Mouse (Mus musculus): ENCODE measurements around the gene Zfp62. TPM values are rescaled to one million over a fixed set of nuclear protein-coding genes. Genes with fewer than 3 reads are reported as not detected.

Zfp62 gene
- total and polyA plus RNA-seq, 2 experiments from 2014 or later = 7.4 to 20.4 TPM

DNA sequence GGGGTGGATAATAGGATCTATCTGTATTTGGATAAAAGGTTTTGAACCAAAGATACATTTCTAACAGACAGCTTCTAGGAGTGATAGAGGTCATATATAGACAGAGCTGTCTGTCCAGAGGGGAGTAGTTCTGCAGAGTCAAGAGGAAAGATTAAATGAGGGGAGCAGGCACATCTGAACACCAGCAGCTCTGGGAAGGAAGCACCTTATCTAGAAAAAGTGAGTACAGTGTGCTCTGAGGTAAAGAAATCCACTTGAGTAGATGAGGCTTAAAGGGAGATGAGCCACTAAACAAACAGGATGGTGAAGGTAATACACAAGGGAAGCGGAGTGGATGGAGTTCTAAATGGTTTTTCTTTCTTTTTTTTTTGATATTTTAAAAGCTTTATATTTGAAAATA lies 4.4 kb downstream of the Zfp62 start:
- 83% methylated on average over 1 of the region's 1 CpGs for WGBS
- Histone ChIP-seq H3K4me1 (ENCODE audit: control insufficient read depth, insufficient read depth) (peaks cover 14% of the 10 kb centered on the region), H3K27me3 (ENCODE audit: control insufficient read depth, insufficient read depth, low read length) (no peaks in the 10 kb centered on the region), H3K4me3 (ENCODE audit: low read depth, low read length) (no peak overlapping the region), H3K27ac (ENCODE audit: low read depth) (no peak overlapping the region), H3K9me3 (replicated peaks; ENCODE audit: control insufficient read depth, low read length) (no peaks in the 10 kb centered on the region), H3K36me3 (replicated peaks; ENCODE audit: control insufficient read depth, insufficient read depth, low read length) (peaks cover 9% of the 10 kb centered on the region; the same call in 1 of the 2 replicates), H3K9ac (replicated peaks; ENCODE audit: low read depth, low read length) (no peak overlapping the region), H3K4me2 (ENCODE audit: low read depth, low read length) (no peak overlapping the region)
- no peak for DNase-seq (ENCODE audit: low spot score)
- no peak for TF ChIP-seq CTCF (IDR thresholded peaks at IDR 0.05; ENCODE audit: low read depth)
- TF ChIP-seq EP300 (IDR thresholded peaks at IDR 0.05; ENCODE audit: low read depth) = no peak
- ATAC-seq (ENCODE audit: insufficient read depth, low read depth) = no peak

DNA sequence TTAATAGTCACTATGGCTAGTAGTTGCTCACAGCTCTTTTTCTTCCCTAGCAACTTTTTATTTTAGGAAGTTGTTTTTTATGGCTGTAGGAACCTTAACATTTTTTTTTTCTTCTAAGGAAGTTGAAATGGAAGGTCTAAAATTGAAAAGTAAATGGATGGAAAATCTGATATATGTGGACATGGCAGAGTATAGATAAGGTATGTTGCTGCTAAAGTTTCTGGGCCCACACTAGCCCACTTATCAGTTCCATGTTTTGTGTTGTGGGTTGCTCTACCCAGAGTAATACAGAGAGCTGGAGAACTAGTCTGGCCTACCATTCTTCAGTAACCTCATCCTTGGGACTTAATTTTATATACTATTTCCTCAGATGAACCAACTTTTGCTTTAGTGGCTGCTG lies 9.5 kb downstream of the Zfp62 start:
- TF ChIP-seq EP300 (IDR thresholded peaks at IDR 0.05; ENCODE audit: low read depth) = no peak
- TF ChIP-seq CTCF (IDR thresholded peaks at IDR 0.05; ENCODE audit: low read depth) = no peak
- Histone ChIP-seq H3K27me3 (ENCODE audit: control insufficient read depth, insufficient read depth, low read length) (no peaks in the 10 kb centered on the region), H3K4me1 (ENCODE audit: control insufficient read depth, insufficient read depth) (peaks cover 1% of the 10 kb centered on the region; the same call in 1 of the 2 replicates), H3K9ac (replicated peaks; ENCODE audit: low read depth, low read length) (no peak overlapping the region), H3K9me3 (replicated peaks; ENCODE audit: control insufficient read depth, low read length) (no peaks in the 10 kb centered on the region), H3K27ac (ENCODE audit: low read depth) (no peak overlapping the region), H3K4me3 (ENCODE audit: low read depth, low read length) (no peak overlapping the region), H3K36me3 (replicated peaks; ENCODE audit: control insufficient read depth, insufficient read depth, low read length) (peaks cover 39% of the 10 kb centered on the region), H3K4me2 (ENCODE audit: low read depth, low read length) (no peak overlapping the region)
- no peak for DNase-seq (ENCODE audit: low spot score)
- ATAC-seq (ENCODE audit: insufficient read depth, low read depth) = no peak

DNA sequence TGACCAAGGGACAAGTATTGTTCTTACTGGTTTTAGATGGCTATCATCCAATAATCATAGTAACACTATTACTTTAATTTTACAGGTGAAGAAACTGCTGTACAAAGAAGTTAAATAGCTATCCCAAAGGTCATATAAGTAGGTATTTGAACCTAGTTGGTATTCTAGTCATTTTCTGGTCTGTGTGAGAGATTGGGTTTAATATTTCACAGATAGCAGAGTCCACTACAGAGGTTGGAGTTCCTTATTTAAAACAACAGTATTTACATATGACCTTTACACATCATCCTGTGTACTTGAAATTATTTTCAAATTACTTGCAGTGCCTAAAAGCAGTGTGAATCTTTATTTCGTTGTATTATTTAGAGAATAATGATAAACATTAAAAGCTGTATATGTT lies 10.4 kb downstream of the Zfp62 start:
- no peak overlapping the region for H3K27ac ChIP-seq (ENCODE audit: low read depth)
- H3K27me3 ChIP-seq (ENCODE audit: control insufficient read depth, insufficient read depth, low read length) = no peaks in the 10 kb centered on the region
- TF ChIP-seq CTCF (IDR thresholded peaks at IDR 0.05; ENCODE audit: low read depth) (no peak), EP300 (IDR thresholded peaks at IDR 0.05; ENCODE audit: low read depth) (no peak)
- no peaks in the 10 kb centered on the region for H3K4me1 ChIP-seq (ENCODE audit: control insufficient read depth, insufficient read depth)
- no peak overlapping the region for H3K4me3 ChIP-seq (ENCODE audit: low read depth, low read length)
- H3K4me2 ChIP-seq (ENCODE audit: low read depth, low read length) = no peak overlapping the region
- WGBS = 84% methylated on average over 1 of the region's 1 CpGs
- H3K9me3 ChIP-seq (replicated peaks; ENCODE audit: control insufficient read depth, low read length) = no peaks in the 10 kb centered on the region
- H3K36me3 ChIP-seq (replicated peaks; ENCODE audit: control insufficient read depth, insufficient read depth, low read length) = peaks cover 39% of the 10 kb centered on the region
- H3K9ac ChIP-seq (replicated peaks; ENCODE audit: low read depth, low read length) = no peak overlapping the region
- DNase-seq (ENCODE audit: low spot score) (no peak), ATAC-seq (ENCODE audit: insufficient read depth, low read depth) (no peak)

DNA sequence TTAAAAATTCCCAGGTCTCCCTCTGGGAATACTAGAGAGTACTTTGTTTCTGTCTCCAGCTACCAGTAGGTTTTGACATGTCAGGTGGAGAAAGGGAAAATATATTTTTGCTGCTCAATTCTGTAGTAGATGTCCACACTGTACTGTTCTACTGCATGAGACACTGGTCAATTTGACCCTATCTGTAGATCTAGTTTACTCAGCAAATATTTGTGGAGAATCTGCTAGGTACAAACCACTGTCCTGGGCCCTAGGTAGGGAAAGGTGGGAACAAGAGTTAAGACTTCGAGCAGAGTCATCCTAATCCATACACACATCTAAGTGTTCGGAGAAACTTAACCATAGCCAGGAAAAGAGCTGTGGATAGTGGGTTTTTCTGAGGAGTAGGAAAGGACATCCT lies 16.2 kb downstream of the Zfp62 start:
- no peak for DNase-seq (ENCODE audit: low spot score)
- H3K9me3 ChIP-seq (replicated peaks; ENCODE audit: control insufficient read depth, low read length) = no peaks in the 10 kb centered on the region
- no peak for TF ChIP-seq EP300 (IDR thresholded peaks at IDR 0.05; ENCODE audit: low read depth)
- no peak for TF ChIP-seq CTCF (IDR thresholded peaks at IDR 0.05; ENCODE audit: low read depth)
- no peak overlapping the region for H3K9ac ChIP-seq (replicated peaks; ENCODE audit: low read depth, low read length)
- no peak overlapping the region for H3K27ac ChIP-seq (ENCODE audit: low read depth)
- peaks cover 34% of the 10 kb centered on the region for H3K36me3 ChIP-seq (replicated peaks; ENCODE audit: control insufficient read depth, insufficient read depth, low read length)
- no peak overlapping the region for H3K4me2 ChIP-seq (ENCODE audit: low read depth, low read length)
- no peak for ATAC-seq (ENCODE audit: insufficient read depth, low read depth)
- no peak overlapping the region for H3K4me3 ChIP-seq (ENCODE audit: low read depth, low read length)
- H3K4me1 ChIP-seq (ENCODE audit: control insufficient read depth, insufficient read depth) = no peaks in the 10 kb centered on the region
- WGBS = 94% methylated on average over 2 of the region's 2 CpGs
- no peaks in the 10 kb centered on the region for H3K27me3 ChIP-seq (ENCODE audit: control insufficient read depth, insufficient read depth, low read length)

DNA sequence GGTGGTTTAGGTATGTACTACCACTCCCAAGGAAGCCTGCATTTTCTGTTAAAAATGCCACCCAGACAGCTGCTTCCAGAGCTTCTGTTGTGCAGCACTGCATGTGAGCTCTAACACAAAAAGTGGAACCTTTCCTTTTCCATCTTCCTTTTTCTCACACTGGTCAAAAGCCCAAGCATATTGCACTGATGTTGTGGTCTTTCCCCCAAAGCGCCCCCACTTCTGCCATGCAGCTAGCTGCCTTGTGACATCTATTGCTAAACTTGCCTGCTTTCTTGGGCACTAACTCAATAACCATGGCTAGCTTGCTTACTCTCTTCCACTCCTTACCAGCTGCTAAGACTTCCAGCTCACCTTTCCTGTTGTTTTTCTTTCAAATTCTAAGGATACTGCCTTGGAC lies 21.4 kb downstream of the Zfp62 start:
- H3K27ac ChIP-seq (ENCODE audit: low read depth) = no peak overlapping the region
- H3K9me3 ChIP-seq (replicated peaks; ENCODE audit: control insufficient read depth, low read length) = no peaks in the 10 kb centered on the region
- ATAC-seq (ENCODE audit: insufficient read depth, low read depth) (no peak), DNase-seq (ENCODE audit: low spot score) (no peak)
- no peak for TF ChIP-seq EP300 (IDR thresholded peaks at IDR 0.05; ENCODE audit: low read depth)
- no peak for TF ChIP-seq CTCF (IDR thresholded peaks at IDR 0.05; ENCODE audit: low read depth)
- H3K36me3 ChIP-seq (replicated peaks; ENCODE audit: control insufficient read depth, insufficient read depth, low read length) = no peaks in the 10 kb centered on the region
- no peak overlapping the region for H3K9ac ChIP-seq (replicated peaks; ENCODE audit: low read depth, low read length)
- H3K27me3 ChIP-seq (ENCODE audit: control insufficient read depth, insufficient read depth, low read length) = no peaks in the 10 kb centered on the region
- no peak overlapping the region for H3K4me3 ChIP-seq (ENCODE audit: low read depth, low read length)
- WGBS = 72% methylated on average over 1 of the region's 1 CpGs
- H3K4me1 ChIP-seq (ENCODE audit: control insufficient read depth, insufficient read depth) = no peaks in the 10 kb centered on the region
- H3K4me2 ChIP-seq (ENCODE audit: low read depth, low read length) = no peak overlapping the region

DNA sequence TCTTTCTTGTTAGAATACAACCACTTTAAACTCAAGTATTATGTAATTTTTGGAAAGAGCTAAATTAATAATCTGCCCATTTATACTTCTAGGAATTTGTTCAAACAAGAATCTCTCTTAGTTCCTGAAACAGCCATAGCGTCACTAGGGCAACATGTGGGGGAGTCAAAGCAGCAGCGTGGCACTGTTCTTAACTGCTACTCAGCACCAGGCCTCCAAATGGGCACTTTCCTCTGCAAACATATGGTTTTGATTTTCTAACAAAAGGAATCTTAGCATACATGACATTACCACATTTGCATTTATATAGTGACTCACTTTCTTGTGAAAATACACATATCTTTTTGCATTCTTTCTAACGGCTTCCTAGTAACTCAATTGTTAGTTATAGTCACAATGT lies 29.7 kb downstream of the Zfp62 start:
- Histone ChIP-seq H3K9me3 (replicated peaks; ENCODE audit: control insufficient read depth, low read length) (no peaks in the 10 kb centered on the region), H3K9ac (replicated peaks; ENCODE audit: low read depth, low read length) (no peak overlapping the region), H3K27ac (ENCODE audit: low read depth) (no peak overlapping the region), H3K36me3 (replicated peaks; ENCODE audit: control insufficient read depth, insufficient read depth, low read length) (no peaks in the 10 kb centered on the region), H3K27me3 (ENCODE audit: control insufficient read depth, insufficient read depth, low read length) (no peaks in the 10 kb centered on the region), H3K4me2 (ENCODE audit: low read depth, low read length) (no peak overlapping the region), H3K4me1 (ENCODE audit: control insufficient read depth, insufficient read depth) (no peaks in the 10 kb centered on the region; the same call in 1 of the 2 replicates), H3K4me3 (ENCODE audit: low read depth, low read length) (no peak overlapping the region)
- TF ChIP-seq CTCF (IDR thresholded peaks at IDR 0.05; ENCODE audit: low read depth) (no peak), EP300 (IDR thresholded peaks at IDR 0.05; ENCODE audit: low read depth) (no peak)
- ATAC-seq (ENCODE audit: insufficient read depth, low read depth) (no peak), DNase-seq (ENCODE audit: low spot score) (no peak)
- WGBS = 68% methylated on average over 3 of the region's 3 CpGs

All from heart, postnatal 0 days (tissue).